21 mouse cellular contexts compared by ENCODE assay signal in the genomic region with DNA sequence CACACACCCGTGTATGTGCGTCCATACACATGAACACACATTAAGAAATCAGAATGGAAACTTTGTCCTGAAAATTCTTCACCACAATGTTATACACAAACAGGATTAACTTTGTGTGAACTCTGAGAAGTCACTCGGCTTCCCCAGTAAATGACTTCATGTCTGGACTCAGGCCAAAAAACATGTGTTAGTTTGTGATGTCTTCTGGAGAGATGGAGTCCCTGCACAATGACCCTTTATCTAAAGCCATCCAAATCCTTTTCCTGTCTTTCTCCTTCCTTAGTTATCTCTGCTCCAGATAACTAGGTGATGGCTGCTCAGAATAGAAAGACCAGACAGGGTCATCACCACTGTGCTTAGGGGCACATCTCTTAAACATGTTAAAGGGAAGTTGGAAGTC.
A peak's percentile ranks its signal among the peaks of the same experiment; 100 is the strongest.
DNase-seq lines count a peak whose midpoint lies in the region; ATAC-seq and TF ChIP-seq lines count a peak whose summit lies in the region.
"Had no signal": no experiment of that assay in that cellular context is flagged by ENCODE, and none has a peak within 500 bp of the region (broad histone marks: within the 10 kb centered on the region; RNA-seq: fewer than 3 reads in every experiment).

No protein-coding gene starts in this region.

- peak; percentile 15 for DNase-seq in embryo, embryonic 11 days
- DNase-seq in embryo, embryonic 10 days (ENCODE audit: low spot score), result no peak
- DNase-seq in heart, postnatal 0 days (ENCODE audit: low spot score), result peak; percentile 31
- DNase-seq in heart, postnatal 36 days, result no peak
- DNase-seq in lung, adult 2 months, result no peak
- peak; percentile 53 for DNase-seq in 3T3-L1 (ENCODE audit: low read depth, low spot score)
- DNase-seq in spleen, adult 18-20 months, result no peak
- DNase-seq: adrenal gland, postnatal 10 days; B cell, adult 2 months; cerebellum, adult 11 months; cerebellum, postnatal 10 days; kidney, adult 8-10 months; thymus, postnatal 36 days had no signal

- TF ChIP-seq CTCF in heart, postnatal 0 days (IDR thresholded peaks at IDR 0.05; ENCODE audit: low read depth), result no peak
- TF ChIP-seq CTCF in lung, adult 2 months (IDR thresholded peaks at IDR 0.05; ENCODE audit: insufficient read depth, low read length), result no peak

- 31% methylated on average over 3 of the region's 3 CpGs for WGBS in heart, postnatal 0 days
- WGBS in lung, embryonic 15.5 days, result 36% methylated on average over 3 of the region's 3 CpGs
- 29% methylated on average over 3 of the region's 3 CpGs for WGBS in lung, adult 2 months

- no peak overlapping the region for H3K27ac ChIP-seq in heart, postnatal 0 days (ENCODE audit: low read depth)
- H3K27ac ChIP-seq in lung, embryonic 15.5 days, result no peak overlapping the region
- H3K27ac ChIP-seq: forebrain, embryonic 13.5 days; hindbrain, embryonic 12.5 days; liver, embryonic 12.5 days; macrophage; midbrain, embryonic 12.5 days; neural tube, embryonic 13.5 days had no signal

- no peak overlapping the region for H3K9ac ChIP-seq in heart, postnatal 0 days (replicated peaks; ENCODE audit: low read depth, low read length)
- H3K9ac ChIP-seq in lung, embryonic 15.5 days, result no peak overlapping the region
- H3K9ac ChIP-seq: forebrain, embryonic 13.5 days; hindbrain, embryonic 12.5 days; liver, embryonic 12.5 days; midbrain, embryonic 12.5 days; neural tube, embryonic 13.5 days had no signal

- intact Hi-C loops in heart, postnatal 36 days (cut with DNase I), result no loop called here

- H3K4me2 ChIP-seq in heart, postnatal 0 days (ENCODE audit: low read depth, low read length), result no peak overlapping the region
- no peak overlapping the region for H3K4me2 ChIP-seq in lung, embryonic 15.5 days
- H3K4me2 ChIP-seq: forebrain, embryonic 13.5 days; hindbrain, embryonic 12.5 days; liver, embryonic 12.5 days; midbrain, embryonic 12.5 days; neural tube, embryonic 13.5 days had no signal

- H3K27me3 ChIP-seq in heart, postnatal 0 days (ENCODE audit: control insufficient read depth, insufficient read depth, low read length), result no peaks in the 10 kb centered on the region
- H3K27me3 ChIP-seq in lung, embryonic 15.5 days, result no peaks in the 10 kb centered on the region
- H3K27me3 ChIP-seq: forebrain, embryonic 13.5 days; hindbrain, embryonic 12.5 days; liver, embryonic 12.5 days; midbrain, embryonic 12.5 days; neural tube, embryonic 13.5 days had no signal

- H3K4me3 ChIP-seq in heart, postnatal 0 days (ENCODE audit: low read depth, low read length), result no peak overlapping the region
- H3K4me3 ChIP-seq in lung, embryonic 15.5 days, result no peak overlapping the region
- H3K4me3 ChIP-seq in lung, adult 2 months (replicated peaks; ENCODE audit: extremely low read depth, low read depth, low read length), result no peak overlapping the region
- H3K4me3 ChIP-seq: erythroblast, embryonic 14.5 days; forebrain, embryonic 13.5 days; hindbrain, embryonic 12.5 days; liver, embryonic 12.5 days; midbrain, embryonic 12.5 days; neural tube, embryonic 13.5 days had no signal

- no peaks in the 10 kb centered on the region for H3K9me3 ChIP-seq in heart, postnatal 0 days (replicated peaks; ENCODE audit: control insufficient read depth, low read length)
- no peaks in the 10 kb centered on the region for H3K9me3 ChIP-seq in lung, embryonic 15.5 days
- H3K9me3 ChIP-seq: forebrain, embryonic 13.5 days; hindbrain, embryonic 12.5 days; liver, embryonic 12.5 days; midbrain, embryonic 12.5 days; neural tube, embryonic 13.5 days had no signal

- no peaks in the 10 kb centered on the region for H3K36me3 ChIP-seq in heart, postnatal 0 days (replicated peaks; ENCODE audit: control insufficient read depth, insufficient read depth, low read length)
- H3K36me3 ChIP-seq in lung, embryonic 15.5 days, result no peaks in the 10 kb centered on the region
- H3K36me3 ChIP-seq: hindbrain, embryonic 12.5 days; liver, embryonic 12.5 days; midbrain, embryonic 12.5 days; neural tube, embryonic 13.5 days had no signal

- ATAC-seq in heart, postnatal 0 days (ENCODE audit: insufficient read depth, low read depth), result no peak
- ATAC-seq in lung, embryonic 15.5 days (ENCODE audit: borderline replicate concordance, extremely low read depth, low FRiP score, low TSS enrichment), result peak; percentile 49
- ATAC-seq: forebrain, embryonic 13.5 days; liver, embryonic 12.5 days had no signal

- TF ChIP-seq EP300 in heart, postnatal 0 days (IDR thresholded peaks at IDR 0.05; ENCODE audit: low read depth), result no peak

- no peaks in the 10 kb centered on the region for H3K4me1 ChIP-seq in heart, postnatal 0 days (ENCODE audit: control insufficient read depth, insufficient read depth)
- H3K4me1 ChIP-seq in lung, embryonic 15.5 days, result 0 out of 2 replicates have a peak, but pooled peaks cover 8% of the 10 kb centered on the region
- H3K4me1 ChIP-seq in lung, adult 2 months (ENCODE audit: control insufficient read depth, insufficient read depth, low read length), result no peaks in the 10 kb centered on the region
- H3K4me1 ChIP-seq: forebrain, embryonic 13.5 days; hindbrain, embryonic 12.5 days; liver, embryonic 12.5 days; midbrain, embryonic 12.5 days; neural tube, embryonic 13.5 days had no signal

- no peak for TF ChIP-seq POLR2A in lung, adult 2 months (IDR thresholded peaks at IDR 0.05; ENCODE audit: borderline replicate concordance, extremely low read depth, low read depth, low read length)

Comparison
In these comparisons a context has a peak if more than half of its experiments do, and no peak if none do; other contexts are left out.
1. DNase-seq: peak in embryo, embryonic 11 days (single experiment), heart, postnatal 0 days (single experiment) and 3T3-L1 (single experiment); none in embryo, embryonic 10 days (single experiment), heart, postnatal 36 days (0 of 2), lung, adult 2 months (single experiment) and spleen, adult 18-20 months (0 of 2).